In the genomic region with DNA sequence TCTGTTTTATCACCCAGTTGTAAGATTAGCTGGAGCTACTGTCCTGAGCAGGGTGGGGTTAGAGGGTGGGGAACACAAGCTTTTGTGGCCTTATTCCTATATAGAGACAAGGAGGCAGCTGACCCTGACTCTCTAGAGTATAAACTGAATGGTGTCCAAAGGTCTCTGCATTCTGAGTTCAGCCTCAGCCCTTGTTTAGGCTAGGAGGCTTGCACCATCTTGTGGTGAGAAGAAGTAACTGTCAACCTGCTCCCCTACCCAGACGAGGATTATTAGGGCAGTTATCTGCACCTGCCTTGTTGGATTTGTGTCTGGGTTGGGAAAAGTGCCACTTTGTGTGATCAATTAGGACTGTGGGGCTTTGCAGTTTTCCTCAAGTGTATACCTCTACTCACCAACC, we compare ENCODE assay signal across 8 mouse cellular contexts. TPM values are rescaled to one million over a fixed set of nuclear protein-coding genes. Genes with fewer than 3 reads are reported as not detected.
DNase-seq lines count a peak whose midpoint lies in the region; ATAC-seq lines count a peak whose summit lies in the region.

No protein-coding gene starts in this region.

- H3K36me3 ChIP-seq in kidney, embryonic 16.5 days (ENCODE audit: insufficient read depth, low read length), result peaks cover 54% of the 10 kb centered on the region
- peaks cover 63% of the 10 kb centered on the region for H3K36me3 ChIP-seq in embryonic facial prominence, embryonic 14.5 days (ENCODE audit: control insufficient read depth, insufficient read depth, low read length)

- WGBS in kidney, embryonic 16.5 days, result 32% methylated on average over 1 of the region's 1 CpGs
- WGBS in embryonic facial prominence, embryonic 14.5 days, result 14% methylated on average over 1 of the region's 1 CpGs

- peak; percentile 49 for DNase-seq in kidney, adult 18-20 months
- peak; percentile 27 for DNase-seq in Muller cell, postnatal 12 days (ENCODE audit: inconsistent ontology term)
- DNase-seq in embryonic facial prominence, embryonic 14.5 days (ENCODE audit: low spot score), result peak; percentile 56
- peak; percentile 65 for DNase-seq in lung, postnatal 36 days
- DNase-seq in layer of hippocampus, postnatal 10 days (ENCODE audit: low spot score in 2 of 2), result no peak
- no peak for DNase-seq in thymus, postnatal 25 days
- DNase-seq in left cerebral cortex, adult 11 months (ENCODE audit: low spot score), result no peak

- H3K4me1 ChIP-seq in kidney, embryonic 16.5 days (ENCODE audit: insufficient read depth, low read length), result peaks cover 8% of the 10 kb centered on the region
- H3K4me1 ChIP-seq in embryonic facial prominence, embryonic 14.5 days (ENCODE audit: control insufficient read depth, insufficient read depth, low read length), result peaks cover 3% of the 10 kb centered on the region; the same call in 1 of the 2 replicates

- no peaks in the 10 kb centered on the region for H3K9me3 ChIP-seq in kidney, embryonic 16.5 days (ENCODE audit: low read length)
- H3K9me3 ChIP-seq in embryonic facial prominence, embryonic 14.5 days (ENCODE audit: control insufficient read depth, low read length), result no peaks in the 10 kb centered on the region

- peaks cover 14% of the 10 kb centered on the region; the same call in 1 of the 2 replicates for H3K27me3 ChIP-seq in kidney, embryonic 16.5 days (ENCODE audit: insufficient read depth, low read length)
- peaks cover 3% of the 10 kb centered on the region; the same call in 1 of the 2 replicates for H3K27me3 ChIP-seq in embryonic facial prominence, embryonic 14.5 days (replicated peaks; ENCODE audit: control insufficient read depth, insufficient read depth, low read length)

- no peak overlapping the region for H3K27ac ChIP-seq in kidney, embryonic 16.5 days (ENCODE audit: low read length)
- no peak overlapping the region for H3K27ac ChIP-seq in embryonic facial prominence, embryonic 14.5 days (replicated peaks; ENCODE audit: low read depth, low read length)

- no peak for ATAC-seq in kidney, embryonic 16.5 days (ENCODE audit: low FRiP score, low TSS enrichment)
- ATAC-seq in embryonic facial prominence, embryonic 14.5 days (ENCODE audit: low read depth), result no peak

- no peak overlapping the region for H3K9ac ChIP-seq in kidney, embryonic 16.5 days (replicated peaks; ENCODE audit: low read length)
- H3K9ac ChIP-seq in embryonic facial prominence, embryonic 14.5 days (ENCODE audit: low read depth, low read length), result no peak overlapping the region

- no peak overlapping the region for H3K4me3 ChIP-seq in kidney, embryonic 16.5 days (ENCODE audit: low read length)
- H3K4me3 ChIP-seq in embryonic facial prominence, embryonic 14.5 days (ENCODE audit: low read depth, low read length), result no peak overlapping the region

- no peak overlapping the region for H3K4me2 ChIP-seq in kidney, embryonic 16.5 days (replicated peaks; ENCODE audit: low read depth, low read length)
- H3K4me2 ChIP-seq in embryonic facial prominence, embryonic 14.5 days (ENCODE audit: low read depth, low read length), result no peak overlapping the region

RNA-seq across cellular contexts. Expression of gene Gramd2, which starts 1.6 kb away (rescaled TPM):
- polyA plus RNA-seq in kidney, embryonic 16.5 days (2015; fragmentation: Nextera tagmentation; extraction: Ambion mirVana), result 1.4 and 1.5 TPM in 2 replicates
- polyA plus RNA-seq in embryonic facial prominence, embryonic 14.5 days (2014; fragmentation: Nextera tagmentation; extraction: Ambion mirVana), result 4.5 and 5.4 TPM in 2 replicates
- total RNA-seq in layer of hippocampus, postnatal 10 days (2021), result 10 to 100 TPM; 12.8 to 14.7 TPM

RNA-seq across cellular contexts. Expression of gene Pkm, which starts 22.1 kb away (rescaled TPM):
- 1,434 and 1,451 TPM in 2 replicates for polyA plus RNA-seq in kidney, embryonic 16.5 days (2015; fragmentation: Nextera tagmentation; extraction: Ambion mirVana)
- 1,005 and 1,158 TPM in 2 replicates for polyA plus RNA-seq in embryonic facial prominence, embryonic 14.5 days (2014; fragmentation: Nextera tagmentation; extraction: Ambion mirVana)
- total RNA-seq in layer of hippocampus, postnatal 10 days (2021), result 100 to 1,000 TPM; 761 to 808 TPM

Comparison
In these comparisons a context has a peak if more than half of its experiments do, and no peak if none do; other contexts are left out.
1. DNase-seq: peak in kidney, adult 18-20 months (single experiment), Muller cell, postnatal 12 days (single experiment), embryonic facial prominence, embryonic 14.5 days (single experiment) and lung, postnatal 36 days (single experiment); none in layer of hippocampus, postnatal 10 days (0 of 2), thymus, postnatal 25 days (single experiment) and left cerebral cortex, adult 11 months (single experiment).